Mouse (Mus musculus) thymus, postnatal 36 days (tissue): ENCODE measurements around the gene Gm4884.
"Not testable (repeated sequence)": the region's sequence is repeated elsewhere in the genome, so short reads cannot be mapped to it uniquely, and the experiment has no call there.

ENCODE experiments used
- DNase-seq, 2 experiments: peaks; one replicate each; pipeline ENCODE4 v3.0.0; 2022; ENCODE audit warnings: mixed read lengths in 2 of 2

Gm4884 gene

GRCm38 (mm10) chr7:41032419-41032818 lies at the start of gene Gm4884:
Gm4884 (plus strand) TSS chr7:41032719.
- DNase-seq: not testable (repeated sequence)

DNA sequence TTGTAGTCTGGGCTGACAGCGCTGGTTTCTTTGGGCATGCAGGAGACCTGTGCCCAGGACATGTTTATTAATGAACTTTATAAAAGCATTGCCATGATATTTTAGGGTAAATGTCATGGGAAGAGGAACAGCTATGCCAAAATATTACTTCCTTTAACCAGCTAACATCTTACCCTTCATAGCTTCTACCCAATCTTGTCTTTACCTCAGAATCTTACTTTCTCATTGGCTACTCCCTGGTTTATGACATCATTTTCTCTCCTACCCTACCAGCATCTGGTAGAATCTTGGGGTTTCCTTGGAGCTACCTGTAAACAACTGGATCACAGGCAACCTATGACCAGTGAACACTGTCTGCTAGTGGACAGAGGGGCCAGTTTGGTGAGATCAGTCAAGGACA lies 45.3 kb upstream of the Gm4884 start, which contains the start of gene 4930433I11Rik:
Gene 4930433I11Rik (plus strand): TSS at position 301 of the 400 bp plus-strand sequence.
- no peak for DNase-seq

DNA sequence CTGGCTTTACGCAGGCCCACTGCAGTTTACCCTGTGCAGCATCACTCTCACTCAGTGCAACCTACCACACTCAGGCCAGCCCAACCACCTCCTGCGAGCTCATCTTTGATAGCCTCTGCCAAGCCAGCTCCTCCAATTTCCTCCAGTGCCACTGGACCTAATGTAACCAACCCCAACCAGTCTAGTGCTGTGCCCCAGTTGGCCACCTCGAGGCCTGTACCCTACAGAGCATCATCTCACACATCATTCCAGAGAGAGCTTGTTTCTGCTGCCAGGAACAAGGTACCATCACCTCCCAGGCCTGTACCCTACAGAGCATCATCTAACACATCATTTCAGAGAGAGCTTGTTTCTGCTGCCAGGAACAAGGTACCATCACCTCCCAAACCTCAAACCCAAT lies 11.5 kb downstream of the Gm4884 start:
- not testable (repeated sequence) for DNase-seq
